Mouse (Mus musculus): ENCODE data around the gene Mettl6. TPM values are rescaled to one million over a fixed set of nuclear protein-coding genes. Genes with fewer than 3 reads are reported as not detected.
"Not testable (repeated sequence)": the region's sequence is repeated elsewhere in the genome, so short reads cannot be mapped to it uniquely, and the experiment has no call there.

Mettl6 gene
- total and polyA plus RNA-seq, 3 experiments: 35.6 to 39.2 TPM; not detected in 1

- Histone ChIP-seq H3K4me1 (ENCODE audit: control insufficient read depth in 1 of 2, insufficient read depth in 2 of 2, low read length in 2 of 2) (peaks cover 3 to 8% of the 10 kb centered on the region in 2 experiments; a peak in 3 of 4 replicates), H3K9ac (ENCODE audit: control insufficient read depth, low read depth, low read length, poor library complexity, severe bottlenecking) (no peak overlapping the region), H3K79me2 (ENCODE audit: control insufficient read depth, insufficient read depth, low read length, poor library complexity) (no peaks in the 10 kb centered on the region), H3K27ac (ENCODE audit: control insufficient read depth, low read depth, low read length) (no peak overlapping the region), H3K4me3 (ENCODE audit: control insufficient read depth in 1 of 2, insufficient read depth in 1 of 2, low read depth in 2 of 2, low read length in 2 of 2) (no peak overlapping the region), H3K9me3 (replicated peaks; ENCODE audit: insufficient read depth, low read length) (no peaks in the 10 kb centered on the region), H3K36me3 (ENCODE audit: control insufficient read depth in 1 of 2, insufficient read depth in 2 of 2, low read length in 2 of 2) (peaks cover 0 to 4% of the 10 kb centered on the region in 2 experiments; a peak in 2 of 4 replicates), H3K27me3 (ENCODE audit: control insufficient read depth in 1 of 2, insufficient read depth in 2 of 2, low read length in 2 of 2) (no peaks in the 10 kb centered on the region)
- TF ChIP-seq POLR2AphosphoS5 (IDR thresholded peaks at IDR 0.05; ENCODE audit: borderline replicate concordance, low read depth, low read length) (no peak), USF1 (IDR thresholded peaks at IDR 0.05; ENCODE audit: low read depth, low read length) (no peak), HCFC1 (IDR thresholded peaks at IDR 0.05; ENCODE audit: low read depth, low read length) (no peak), MYC (IDR thresholded peaks at IDR 0.05; ENCODE audit: low read depth, low read length) (no peak), ELF1 (IDR thresholded peaks at IDR 0.05; ENCODE audit: low read depth, low read length) (no peak), ZKSCAN1 (IDR thresholded peaks at IDR 0.05; ENCODE audit: low read depth, low read length) (no peak), USF2 (IDR thresholded peaks at IDR 0.05; ENCODE audit: borderline replicate concordance in 1 of 2, insufficient read depth in 1 of 2, low read depth in 1 of 2, low read length in 2 of 2) (no peak), MXI1 (IDR thresholded peaks at IDR 0.05; ENCODE audit: low read depth, low read length) (no peak), POLR2A (IDR thresholded peaks at IDR 0.05; ENCODE audit: control insufficient read depth in 1 of 2, insufficient read depth in 1 of 2, low read depth in 1 of 2, low read length in 2 of 2, poor library complexity in 1 of 2) (no peak), TAL1 (IDR thresholded peaks at IDR 0.05; ENCODE audit: low read length) (no peak), BHLHE40 (IDR thresholded peaks at IDR 0.05; ENCODE audit: borderline replicate concordance, low read depth, low read length) (no peak), TCF12 (IDR thresholded peaks at IDR 0.05; ENCODE audit: low read depth, low read length) (no peak), ZC3H11A (IDR thresholded peaks at IDR 0.05; ENCODE audit: low read depth, low read length) (no peak), GATA1 (IDR thresholded peaks at IDR 0.05; ENCODE audit: low read depth, low read length) (no peak), MAX (IDR thresholded peaks at IDR 0.05; ENCODE audit: low read length) (no peak)
- no peak for DNase-seq (ENCODE audit: low read depth, low spot score)
These were observed 38.6 kb downstream of the Mettl6 start for GRCm38 (mm10) chr14:31456064-31456721.

- no peak overlapping the region for H3K27ac ChIP-seq (ENCODE audit: control insufficient read depth, low read depth, low read length)
- TF ChIP-seq ZC3H11A (IDR thresholded peaks at IDR 0.05; ENCODE audit: low read depth, low read length): no peak
- peak; percentile 45 to 66 (median 57) for TF ChIP-seq CTCF (IDR thresholded peaks at IDR 0.05 in 2 of 3, conservative IDR thresholded peaks at IDR 0.05 in 1 of 3; ENCODE audit: control insufficient read depth in 1 of 3, insufficient read depth in 1 of 3, low read depth in 2 of 3, low read length in 3 of 3, poor library complexity in 1 of 3, severe bottlenecking in 1 of 3)
- H3K4me3 ChIP-seq (ENCODE audit: control insufficient read depth in 1 of 2, insufficient read depth in 1 of 2, low read depth in 2 of 2, low read length in 2 of 2): no peak overlapping the region
- no peak overlapping the region for H3K9ac ChIP-seq (ENCODE audit: control insufficient read depth, low read depth, low read length, poor library complexity, severe bottlenecking)
- H3K4me1 ChIP-seq (ENCODE audit: control insufficient read depth in 1 of 2, insufficient read depth in 2 of 2, low read length in 2 of 2): peaks cover 3 to 8% of the 10 kb centered on the region in 2 experiments; a peak in 3 of 4 replicates
- no peaks in the 10 kb centered on the region for H3K79me2 ChIP-seq (ENCODE audit: control insufficient read depth, insufficient read depth, low read length, poor library complexity)
- DNase-seq (ENCODE audit: low read depth, low spot score): peak; percentile 25
- no peaks in the 10 kb centered on the region for H3K27me3 ChIP-seq (ENCODE audit: control insufficient read depth in 1 of 2, insufficient read depth in 2 of 2, low read length in 2 of 2)
- peaks cover 0 to 4% of the 10 kb centered on the region in 2 experiments; a peak in 2 of 4 replicates for H3K36me3 ChIP-seq (ENCODE audit: control insufficient read depth in 1 of 2, insufficient read depth in 2 of 2, low read length in 2 of 2)
- no peaks in the 10 kb centered on the region for H3K9me3 ChIP-seq (replicated peaks; ENCODE audit: insufficient read depth, low read length)
These were observed 39.8 kb downstream of the Mettl6 start for GRCm38 (mm10) chr14:31454849-31455566.

DNA sequence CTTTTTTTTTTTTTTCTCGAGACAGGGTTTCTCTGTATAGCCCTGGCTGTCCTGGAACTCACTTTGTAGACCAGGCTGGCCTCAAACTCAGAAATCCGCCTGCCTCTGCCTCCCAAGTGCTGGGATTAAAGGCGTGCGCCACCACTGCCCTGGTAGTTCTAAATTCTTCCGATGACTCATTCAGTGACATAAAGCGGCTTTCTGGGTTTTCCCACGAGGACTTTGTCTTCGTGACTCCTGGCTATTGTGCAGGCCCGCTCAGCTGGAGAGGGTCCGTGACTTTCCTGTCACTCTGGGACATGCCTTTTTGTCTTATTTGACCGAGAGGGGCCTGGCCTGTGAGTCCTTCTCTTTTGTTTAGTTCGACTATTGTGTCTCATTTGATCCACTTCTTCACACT lies 40.9 kb downstream of the Mettl6 start:
- not testable (repeated sequence) for H3K79me2 ChIP-seq (ENCODE audit: control insufficient read depth, insufficient read depth, low read length, poor library complexity); H3K27me3 ChIP-seq (ENCODE audit: control insufficient read depth in 1 of 2, insufficient read depth in 2 of 2, low read length in 2 of 2); H3K4me1 ChIP-seq (ENCODE audit: control insufficient read depth in 1 of 2, insufficient read depth in 2 of 2, low read length in 2 of 2); DNase-seq (ENCODE audit: low read depth, low spot score); H3K27ac ChIP-seq (ENCODE audit: control insufficient read depth, low read depth, low read length); H3K9ac ChIP-seq (ENCODE audit: control insufficient read depth, low read depth, low read length, poor library complexity, severe bottlenecking); H3K9me3 ChIP-seq (replicated peaks; ENCODE audit: insufficient read depth, low read length); H3K36me3 ChIP-seq (ENCODE audit: control insufficient read depth in 1 of 2, insufficient read depth in 2 of 2, low read length in 2 of 2); H3K4me3 ChIP-seq (ENCODE audit: control insufficient read depth in 1 of 2, insufficient read depth in 1 of 2, low read depth in 2 of 2, low read length in 2 of 2)
